Mouse (Mus musculus): ENCODE data around the gene Ldlrad1. TPM values are rescaled to one million over a fixed set of nuclear protein-coding genes. Genes with fewer than 3 reads are reported as not detected.
A peak's percentile ranks its signal among the peaks of the same experiment; 100 is the strongest.

The Ldlrad1 gene
- total RNA-seq, 1 experiment from 2014 or later = 1.1 TPM

DNA sequence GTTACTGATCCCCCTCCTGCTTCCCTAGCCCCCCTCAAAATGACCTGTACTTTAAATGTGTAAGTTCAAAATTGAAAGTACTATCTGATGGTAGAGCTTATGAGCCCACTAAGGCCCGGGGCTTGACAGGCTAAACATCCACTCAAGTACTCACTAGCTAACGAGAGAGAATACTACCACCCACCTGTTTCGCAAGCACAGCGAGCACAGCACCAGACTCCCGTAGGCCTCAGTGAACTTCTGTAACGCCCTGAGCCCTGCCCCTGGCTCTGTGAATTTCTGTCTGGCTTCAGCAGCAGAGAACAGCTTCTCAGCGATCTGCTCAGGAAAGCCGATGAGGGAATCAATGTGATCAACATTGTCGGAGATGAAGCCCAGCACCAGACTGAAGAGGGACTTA, 38.1 kb downstream of the Ldlrad1 start:
- ATAC-seq (replicated peaks in 1 of 2; ENCODE audit: insufficient read depth in 1 of 2, low FRiP score in 2 of 2, low TSS enrichment in 1 of 2, low read depth in 1 of 2, poor library complexity in 2 of 2, severe bottlenecking in 2 of 2) = no peak

DNA sequence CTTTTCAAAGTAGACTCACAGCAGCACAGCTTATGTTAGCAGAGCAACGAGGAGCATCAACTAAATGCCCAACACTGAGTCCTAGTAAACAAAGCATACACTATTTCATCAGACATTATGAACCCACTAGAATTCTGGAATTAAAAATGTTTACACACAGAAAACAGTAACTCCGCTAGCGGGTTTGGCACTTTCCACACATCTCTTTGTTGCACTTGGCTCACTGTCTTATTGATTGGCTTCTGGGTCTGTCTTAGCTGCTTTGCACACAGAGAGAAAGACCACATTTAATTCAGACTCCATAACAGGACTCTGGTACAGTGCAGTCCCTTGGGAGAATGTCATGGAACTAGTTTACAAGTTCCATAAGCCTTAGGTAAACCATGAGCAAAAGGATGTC, 39.1 kb downstream of the Ldlrad1 start:
- no peak for ATAC-seq (replicated peaks in 1 of 2; ENCODE audit: insufficient read depth in 1 of 2, low FRiP score in 2 of 2, low TSS enrichment in 1 of 2, low read depth in 1 of 2, poor library complexity in 2 of 2, severe bottlenecking in 2 of 2)

DNA sequence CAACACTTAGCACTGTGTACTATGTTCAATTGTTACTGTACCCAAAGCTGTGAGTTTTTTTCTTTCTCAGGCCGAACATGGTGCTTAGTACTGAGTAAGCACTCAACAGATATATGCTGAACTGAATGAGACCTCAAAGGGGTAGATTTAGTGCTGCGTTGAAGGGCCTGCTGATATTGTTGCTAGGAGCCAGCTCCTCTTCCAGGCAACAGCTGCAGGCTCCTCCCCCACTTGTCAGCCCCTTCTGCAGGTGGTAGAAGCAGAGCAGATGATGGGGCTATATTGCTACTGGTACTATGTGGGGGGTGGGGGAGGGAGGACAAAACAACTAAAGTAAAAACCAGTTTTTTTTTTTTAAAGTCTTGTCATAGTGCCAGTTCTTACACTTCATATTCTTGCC, 40.5 kb downstream of the Ldlrad1 start:
- ATAC-seq (replicated peaks in 1 of 2; ENCODE audit: insufficient read depth in 1 of 2, low FRiP score in 2 of 2, low TSS enrichment in 1 of 2, low read depth in 1 of 2, poor library complexity in 2 of 2, severe bottlenecking in 2 of 2) = no peak

DNA sequence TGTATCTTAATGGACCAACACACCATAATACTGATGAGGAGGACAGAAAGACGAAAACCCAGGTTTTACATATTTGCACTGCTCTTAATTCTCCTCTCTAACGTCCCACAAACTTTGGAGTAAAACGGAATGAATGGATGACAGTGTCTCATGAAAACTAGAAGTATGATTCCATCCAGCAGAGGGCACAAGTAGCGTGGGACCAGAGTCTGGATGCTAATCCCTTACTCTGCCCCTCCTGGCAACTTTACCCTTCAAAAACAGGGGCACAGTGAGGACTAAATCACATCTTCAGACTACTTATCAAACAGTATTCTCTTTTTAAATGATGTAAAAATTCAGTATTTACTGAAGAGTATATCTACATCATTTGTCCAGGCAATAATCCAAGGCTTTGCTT, 41.5 kb downstream of the Ldlrad1 start:
- no peak for ATAC-seq (replicated peaks in 1 of 2; ENCODE audit: insufficient read depth in 1 of 2, low FRiP score in 2 of 2, low TSS enrichment in 1 of 2, low read depth in 1 of 2, poor library complexity in 2 of 2, severe bottlenecking in 2 of 2)

DNA sequence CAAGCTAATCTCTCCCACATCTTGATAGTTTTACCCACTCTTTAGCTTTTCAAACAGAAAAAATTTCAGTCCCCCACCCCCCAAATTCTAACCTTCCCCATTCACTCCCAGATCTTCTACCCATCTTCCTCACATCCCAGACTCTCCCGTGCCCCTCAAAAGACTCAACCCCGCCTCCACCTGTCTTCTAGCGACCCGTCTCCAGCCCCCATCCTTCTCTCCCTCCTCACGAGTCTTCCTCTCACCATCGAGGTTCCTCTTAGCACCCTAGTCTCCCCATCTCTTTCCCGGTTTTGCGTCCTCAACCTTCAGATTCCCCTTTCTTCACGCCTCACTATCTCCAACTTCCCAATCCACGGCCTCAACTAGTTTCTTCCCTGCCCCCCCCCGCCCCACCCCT, 43.5 kb downstream of the Ldlrad1 start:
- no peak for ATAC-seq (replicated peaks in 1 of 2; ENCODE audit: insufficient read depth in 1 of 2, low FRiP score in 2 of 2, low TSS enrichment in 1 of 2, low read depth in 1 of 2, poor library complexity in 2 of 2, severe bottlenecking in 2 of 2)

DNA sequence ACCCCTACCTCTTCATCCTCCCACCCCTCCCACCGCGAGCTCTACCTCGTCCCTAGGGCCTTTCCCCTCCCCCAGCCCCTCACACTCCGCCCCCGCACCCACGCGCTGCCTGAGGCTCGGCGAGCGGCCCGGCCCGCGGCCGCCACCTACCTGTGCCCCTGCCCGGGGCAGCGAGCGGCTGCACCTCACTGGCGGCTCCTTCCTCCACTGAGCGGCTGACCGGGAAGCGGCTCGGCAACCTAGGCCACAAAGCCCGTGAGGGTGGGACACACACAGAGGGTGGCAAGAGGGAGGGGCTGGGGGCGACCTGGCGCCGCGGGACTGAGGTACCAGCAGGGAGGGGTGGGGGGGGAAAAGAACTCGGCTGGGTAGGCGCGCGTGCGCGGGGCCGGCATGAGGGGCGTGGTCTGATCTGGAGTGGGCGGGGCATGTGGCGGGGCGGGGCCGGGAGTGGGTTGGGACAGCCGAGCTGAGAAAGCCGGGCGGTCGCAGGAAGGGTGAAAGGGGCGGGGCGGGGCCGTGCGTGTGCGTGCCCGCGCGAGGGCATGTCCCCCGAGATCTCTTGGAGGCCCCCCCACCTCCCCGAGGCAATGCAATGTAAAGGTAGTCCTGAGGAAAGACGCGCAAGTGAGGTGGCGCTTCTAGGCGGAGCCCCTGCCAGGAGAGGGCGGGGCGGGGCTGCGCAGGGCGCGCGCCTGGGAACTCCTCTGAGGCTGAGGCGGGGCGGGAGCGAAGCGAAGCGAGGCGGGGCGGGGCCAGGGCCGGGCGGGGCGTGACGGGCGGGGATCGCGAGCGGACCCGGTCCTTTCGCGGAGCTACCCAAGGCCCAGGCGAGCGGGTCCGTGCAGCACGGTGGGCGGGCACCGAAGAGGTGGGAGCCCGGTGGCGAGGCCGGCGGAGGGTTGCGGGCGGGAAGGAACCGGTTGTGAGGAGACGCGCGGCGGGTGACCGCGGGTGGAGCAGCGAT, 44.4 kb downstream of the Ldlrad1 start, which contains the start of the genes Lrrc42 and Hspb11:
Gene Lrrc42, minus strand, starts transcription at position 408 of the 967 bp plus-strand sequence.
Gene Hspb11, plus strand, starts transcription at position 469 of the 967 bp plus-strand sequence.
- peak; percentile 91 to 93 for ATAC-seq (replicated peaks in 1 of 2; ENCODE audit: insufficient read depth in 1 of 2, low FRiP score in 2 of 2, low TSS enrichment in 1 of 2, low read depth in 1 of 2, poor library complexity in 2 of 2, severe bottlenecking in 2 of 2)

DNA sequence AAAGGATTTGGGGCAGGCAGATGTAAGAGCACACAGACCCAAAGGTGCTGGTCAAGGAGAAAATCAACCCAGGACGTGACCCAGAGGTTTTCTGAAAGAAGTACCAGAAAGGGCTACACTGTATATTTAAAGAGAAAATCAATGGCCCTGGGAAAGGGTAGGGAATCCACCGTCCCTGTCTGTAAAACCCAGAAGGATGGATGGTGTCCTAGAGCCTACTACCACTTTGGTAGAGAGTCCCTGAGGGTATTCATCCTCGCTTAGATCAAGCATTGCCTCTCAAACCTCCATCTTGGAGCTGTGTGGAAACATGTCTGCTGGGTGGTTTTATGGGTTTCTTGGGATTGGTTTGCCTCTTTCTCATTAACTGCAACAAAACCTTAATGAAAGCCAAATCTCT, 45.4 kb downstream of the Ldlrad1 start:
- ATAC-seq (replicated peaks in 1 of 2; ENCODE audit: insufficient read depth in 1 of 2, low FRiP score in 2 of 2, low TSS enrichment in 1 of 2, low read depth in 1 of 2, poor library complexity in 2 of 2, severe bottlenecking in 2 of 2) = no peak

DNA sequence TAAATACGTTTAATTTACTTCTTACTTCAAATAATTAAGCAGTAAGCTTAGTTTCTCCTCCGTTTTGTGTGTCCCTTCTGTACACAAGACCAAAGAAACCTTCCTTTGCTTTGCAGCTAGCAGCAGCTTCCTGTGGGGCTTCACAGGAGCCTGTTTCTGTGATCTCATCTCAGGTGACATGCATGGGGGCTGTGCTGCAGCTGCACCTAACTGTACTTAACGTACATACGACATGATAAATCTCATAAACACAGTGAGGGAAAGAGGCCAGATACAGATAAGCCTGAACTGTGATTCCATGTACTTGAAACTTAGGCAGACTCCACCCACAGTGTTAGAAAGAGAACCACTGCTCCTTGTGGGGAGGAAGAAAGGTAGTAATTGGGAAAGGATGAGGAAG, 51.0 kb downstream of the Ldlrad1 start:
- ATAC-seq (replicated peaks in 1 of 2; ENCODE audit: insufficient read depth in 1 of 2, low FRiP score in 2 of 2, low TSS enrichment in 1 of 2, low read depth in 1 of 2, poor library complexity in 2 of 2, severe bottlenecking in 2 of 2) = no peak

Other genes with a start within 250 kb of the Ldlrad1 start
- gene Mrpl37, start 142.3 kb upstream of the Ldlrad1 start, total RNA-seq (2017) = 36.6 and 39.7 TPM in 2 replicates
- gene Cyb5rl, start 142.2 kb upstream of the Ldlrad1 start, total RNA-seq (2017) = 5.4 and 6.2 TPM in 2 replicates
- not detected in 2 replicates for gene Cdcp2, start 112.3 kb upstream of the Ldlrad1 start, total RNA-seq (2017)
- gene Tmem59, start 30.8 kb upstream of the Ldlrad1 start, total RNA-seq (2017) = 165 and 184 TPM in 2 replicates
- 15.3 and 271 TPM in 2 replicates for gene Tceanc2, start 30.1 kb upstream of the Ldlrad1 start, total RNA-seq (2017)
- gene Lrrc42, start 44.4 kb downstream of the Ldlrad1 start, total RNA-seq (2017) = 9.1 and 11.2 TPM in 2 replicates
- 27.2 and 33.6 TPM in 2 replicates for gene Hspb11, start 44.4 kb downstream of the Ldlrad1 start, total RNA-seq (2017)
- gene Dio1, start 98.0 kb downstream of the Ldlrad1 start, total RNA-seq (2017) = not detected in 2 replicates
- gene Yipf1, start 105.2 kb downstream of the Ldlrad1 start, total RNA-seq (2017) = 33.2 and 39.1 TPM in 2 replicates
- gene Ndc1, start 158.6 kb downstream of the Ldlrad1 start, total RNA-seq (2017) = 33.0 and 45.3 TPM in 2 replicates
- not detected in 2 replicates for gene Glis1, start 225.4 kb downstream of the Ldlrad1 start, total RNA-seq (2017)

Data from hematopoietic stem cell, adult 5-6 weeks (primary cell).